Mouse (Mus musculus) activated CD4-positive, CD25-positive, alpha-beta regulatory T cell, adult 4 months (primary cell): Measurements from ENCODE around the gene L3mbtl1. TPM values are rescaled to one million over a fixed set of nuclear protein-coding genes. Genes with fewer than 3 reads are reported as not detected.

Source experiments
- ATAC-seq: one replicate; pipeline ENCODE4 v1.8.0; 2017
- polyA plus RNA-seq, 2 experiments: library from polyadenylated mRNA; unstranded; fragments of 100-300 nt; shearing (Covaris generic); gene quantifications; one replicate each; pipeline ENCODE4 v1.2.1; 2017

Gene L3mbtl1
- polyA plus RNA-seq, 2 experiments from 2014 or later: 0.12 to 0.64 TPM

DNA sequence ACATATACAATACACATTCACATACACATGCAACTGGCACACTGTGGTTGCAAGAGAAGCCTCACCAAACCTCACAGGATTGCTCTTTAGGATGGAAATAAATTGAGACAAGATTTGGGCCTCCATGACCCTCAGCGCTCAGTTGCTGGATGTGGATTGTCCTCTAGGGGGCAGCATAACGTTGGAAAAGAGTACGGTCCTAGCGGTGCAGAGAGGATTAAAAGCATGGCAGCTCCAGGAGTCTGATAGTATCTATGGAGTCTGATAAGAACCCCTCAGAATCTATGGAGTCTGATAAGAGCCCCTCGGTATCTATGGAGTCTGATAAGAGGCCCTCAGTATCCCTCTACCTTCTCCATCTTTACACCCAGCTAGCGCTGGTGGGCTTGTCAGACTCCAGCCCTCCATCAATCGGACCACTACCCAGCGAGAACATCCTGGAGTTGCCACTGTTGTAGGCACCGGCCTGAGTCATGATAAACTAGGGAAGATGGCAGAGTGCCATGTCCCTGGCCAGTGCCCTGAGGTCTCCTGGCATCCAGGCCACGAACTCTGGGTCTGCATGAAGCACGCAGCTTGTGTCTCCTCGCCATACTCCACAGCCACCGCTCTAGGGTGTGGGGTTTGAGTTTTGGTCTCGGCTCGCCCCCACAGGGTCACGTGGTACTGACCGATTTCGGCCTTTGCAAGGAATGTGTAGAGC lies 55.4 kb downstream of the L3mbtl1 start:
- peak; percentile 69 for ATAC-seq

- no peak for ATAC-seq
Measured at GRCm38 (mm10) chr2:162999744-163000143, 56.5 kb downstream of the L3mbtl1 start.

GRCm38 (mm10) chr2:163001071-163001470 lies 57.8 kb downstream of the L3mbtl1 start:
- ATAC-seq: no peak

DNA sequence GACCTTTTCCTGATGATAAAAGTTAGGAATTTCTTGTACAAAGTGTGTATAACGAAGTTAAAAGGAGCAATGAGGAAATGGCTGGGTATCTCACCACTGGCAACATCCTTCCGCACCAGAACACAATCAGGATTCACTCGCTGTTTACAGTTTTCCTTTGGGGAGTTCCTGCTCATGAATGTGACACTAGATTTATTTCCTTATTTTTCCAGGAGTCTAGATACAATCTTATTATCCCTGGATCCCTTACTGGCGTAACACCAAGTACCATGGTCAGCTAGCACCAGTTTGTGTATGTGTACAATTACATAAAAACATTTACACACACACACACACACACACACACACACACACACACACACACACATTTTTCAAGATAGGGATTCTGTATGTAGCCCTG lies 64.0 kb downstream of the L3mbtl1 start:
- ATAC-seq: no peak

GRCm38 (mm10) chr2:163016916-163017743 lies 73.9 kb downstream of the L3mbtl1 start, which contains the start of gene Ift52:
Gene Ift52 (plus strand): TSS chr2:163017354.
- ATAC-seq: peak; percentile 90

Other genes with a start within 250 kb of the L3mbtl1 start
- gene Srsf6, start 11.9 kb upstream of the L3mbtl1 start, polyA plus RNA-seq: 10 to 100 TPM; 39.6 to 43.9 TPM
- under 1 TPM in 1 of 2 experiments, not detected in 1; 0.16 TPM for gene Sgk2, start 43.9 kb downstream of the L3mbtl1 start, polyA plus RNA-seq
- gene Ift52, start 73.9 kb downstream of the L3mbtl1 start, polyA plus RNA-seq: 10 to 100 TPM; 67.2 to 74.9 TPM
- gene Mybl2, start 111.2 kb downstream of the L3mbtl1 start, polyA plus RNA-seq: 1 to 10 TPM; 3.2 to 4.7 TPM
- gene Gtsf1l, start 144.4 kb downstream of the L3mbtl1 start, polyA plus RNA-seq: not detected